Mouse (Mus musculus): ENCODE results near the gene Syt8. TPM values are rescaled to one million over a fixed set of nuclear protein-coding genes. Genes with fewer than 3 reads are reported as not detected.

Syt8 gene
- polyA plus RNA-seq, 1 experiment = 2.4 TPM

- Histone ChIP-seq H3K4me3 (ENCODE audit: insufficient read depth, low read length) (no peak overlapping the region), H3K4me1 (ENCODE audit: control insufficient read depth, insufficient read depth, low read length) (0 out of 2 replicates have a peak, but pooled peaks cover 2% of the 10 kb centered on the region), H3K27ac (ENCODE audit: insufficient read depth, low read length) (no peak overlapping the region)
- TF ChIP-seq POLR2A (IDR thresholded peaks at IDR 0.05; ENCODE audit: low read depth, low read length) (no peak), CTCF (IDR thresholded peaks at IDR 0.05; ENCODE audit: borderline replicate concordance, insufficient read depth, low read length) (no peak)
These were observed 7.6 kb downstream of the Syt8 start for GRCm38 (mm10) chr7:142442081-142442907.

- TF ChIP-seq CTCF (IDR thresholded peaks at IDR 0.05; ENCODE audit: borderline replicate concordance, insufficient read depth, low read length) = no peak
- TF ChIP-seq POLR2A (IDR thresholded peaks at IDR 0.05; ENCODE audit: low read depth, low read length) = no peak
- no peak overlapping the region for H3K27ac ChIP-seq (ENCODE audit: insufficient read depth, low read length)
- H3K4me1 ChIP-seq (ENCODE audit: control insufficient read depth, insufficient read depth, low read length) = 0 out of 2 replicates have a peak, but pooled peaks cover 2% of the 10 kb centered on the region
- H3K4me3 ChIP-seq (ENCODE audit: insufficient read depth, low read length) = no peak overlapping the region
These were observed 8.3 kb downstream of the Syt8 start for GRCm38 (mm10) chr7:142442908-142443420.

- Histone ChIP-seq H3K27ac (ENCODE audit: insufficient read depth, low read length) (no peak overlapping the region), H3K4me1 (ENCODE audit: control insufficient read depth, insufficient read depth, low read length) (0 out of 2 replicates have a peak, but pooled peaks cover 2% of the 10 kb centered on the region), H3K4me3 (ENCODE audit: insufficient read depth, low read length) (no peak overlapping the region)
- no peak for TF ChIP-seq POLR2A (IDR thresholded peaks at IDR 0.05; ENCODE audit: low read depth, low read length)
- no peak for TF ChIP-seq CTCF (IDR thresholded peaks at IDR 0.05; ENCODE audit: borderline replicate concordance, insufficient read depth, low read length)
These were observed 8.8 kb downstream of the Syt8 start for GRCm38 (mm10) chr7:142443474-142443873.

GRCm38 (mm10) chr7:142444171-142444570 lies 9.5 kb downstream of the Syt8 start:
- no peak overlapping the region for H3K27ac ChIP-seq (ENCODE audit: insufficient read depth, low read length)
- no peak overlapping the region for H3K4me3 ChIP-seq (ENCODE audit: insufficient read depth, low read length)
- 0 out of 2 replicates have a peak, but pooled peaks cover 2% of the 10 kb centered on the region for H3K4me1 ChIP-seq (ENCODE audit: control insufficient read depth, insufficient read depth, low read length)
- no peak for TF ChIP-seq POLR2A (IDR thresholded peaks at IDR 0.05; ENCODE audit: low read depth, low read length)
- no peak for TF ChIP-seq CTCF (IDR thresholded peaks at IDR 0.05; ENCODE audit: borderline replicate concordance, insufficient read depth, low read length)

- TF ChIP-seq POLR2A (IDR thresholded peaks at IDR 0.05; ENCODE audit: low read depth, low read length) = no peak
- TF ChIP-seq CTCF (IDR thresholded peaks at IDR 0.05; ENCODE audit: borderline replicate concordance, insufficient read depth, low read length) = no peak
- no peak overlapping the region for H3K4me3 ChIP-seq (ENCODE audit: insufficient read depth, low read length)
These were observed 10.7 kb downstream of the Syt8 start for GRCm38 (mm10) chr7:142445324-142445723.

GRCm38 (mm10) chr7:142446264-142446663 lies 11.6 kb downstream of the Syt8 start:
- H3K4me1 ChIP-seq (ENCODE audit: control insufficient read depth, insufficient read depth, low read length) = no peaks in the 10 kb centered on the region
- TF ChIP-seq CTCF (IDR thresholded peaks at IDR 0.05; ENCODE audit: borderline replicate concordance, insufficient read depth, low read length) = no peak
- TF ChIP-seq POLR2A (IDR thresholded peaks at IDR 0.05; ENCODE audit: low read depth, low read length) = no peak
- no peak overlapping the region for H3K27ac ChIP-seq (ENCODE audit: insufficient read depth, low read length)
- no peak overlapping the region for H3K4me3 ChIP-seq (ENCODE audit: insufficient read depth, low read length)

More at GRCm38 (mm10) chr7:142445324-142445723, 10.7 kb downstream of the Syt8 start:
- Histone ChIP-seq H3K27ac (ENCODE audit: insufficient read depth, low read length) (no peak overlapping the region), H3K4me1 (ENCODE audit: control insufficient read depth, insufficient read depth, low read length) (0 out of 2 replicates have a peak, but pooled peaks cover 1% of the 10 kb centered on the region)

- Histone ChIP-seq H3K4me1 (ENCODE audit: control insufficient read depth, insufficient read depth, low read length) (no peaks in the 10 kb centered on the region), H3K27ac (ENCODE audit: insufficient read depth, low read length) (no peak overlapping the region), H3K4me3 (ENCODE audit: insufficient read depth, low read length) (no peak overlapping the region)
- TF ChIP-seq POLR2A (IDR thresholded peaks at IDR 0.05; ENCODE audit: low read depth, low read length) (no peak), CTCF (IDR thresholded peaks at IDR 0.05; ENCODE audit: borderline replicate concordance, insufficient read depth, low read length) (no peak)
These were observed 14.5 kb downstream of the Syt8 start for GRCm38 (mm10) chr7:142449038-142449617.

GRCm38 (mm10) chr7:142454706-142455105 lies 20.1 kb downstream of the Syt8 start:
- no peak for TF ChIP-seq CTCF (IDR thresholded peaks at IDR 0.05; ENCODE audit: borderline replicate concordance, insufficient read depth, low read length)
- no peak for TF ChIP-seq POLR2A (IDR thresholded peaks at IDR 0.05; ENCODE audit: low read depth, low read length)
- H3K27ac ChIP-seq (ENCODE audit: insufficient read depth, low read length) = peak overlapping the region; percentile 95
- H3K4me1 ChIP-seq (ENCODE audit: control insufficient read depth, insufficient read depth, low read length) = peaks cover 19% of the 10 kb centered on the region
- no peak overlapping the region for H3K4me3 ChIP-seq (ENCODE audit: insufficient read depth, low read length)

- H3K4me1 ChIP-seq (ENCODE audit: control insufficient read depth, insufficient read depth, low read length) = peaks cover 19% of the 10 kb centered on the region
- H3K27ac ChIP-seq (ENCODE audit: insufficient read depth, low read length) = peak overlapping the region; percentile 95
- TF ChIP-seq CTCF (IDR thresholded peaks at IDR 0.05; ENCODE audit: borderline replicate concordance, insufficient read depth, low read length) = no peak
- no peak for TF ChIP-seq POLR2A (IDR thresholded peaks at IDR 0.05; ENCODE audit: low read depth, low read length)
- H3K4me3 ChIP-seq (ENCODE audit: insufficient read depth, low read length) = no peak overlapping the region
These were observed 20.6 kb downstream of the Syt8 start for GRCm38 (mm10) chr7:142455251-142455650.

GRCm38 (mm10) chr7:142456806-142457205 lies 22.2 kb downstream of the Syt8 start:
- no peak for TF ChIP-seq CTCF (IDR thresholded peaks at IDR 0.05; ENCODE audit: borderline replicate concordance, insufficient read depth, low read length)
- no peak for TF ChIP-seq POLR2A (IDR thresholded peaks at IDR 0.05; ENCODE audit: low read depth, low read length)
- Histone ChIP-seq H3K27ac (ENCODE audit: insufficient read depth, low read length) (peak overlapping the region; percentile 100), H3K4me1 (ENCODE audit: control insufficient read depth, insufficient read depth, low read length) (peaks cover 19% of the 10 kb centered on the region), H3K4me3 (ENCODE audit: insufficient read depth, low read length) (no peak overlapping the region)
